Mouse (Mus musculus) thymus, adult 2 months (tissue): ENCODE results near the gene Rab30. TPM values are rescaled to one million over a fixed set of nuclear protein-coding genes. Genes with fewer than 3 reads are reported as not detected.

Source experiments
- DNase-seq: peaks from one replicate; pipeline ENCODE4 v3.0.0; 2021
- H3K27ac ChIP-seq: fragments of 200-500 bp; 2 replicates; pipeline ENCODE4 v1.5.1; 2012; ENCODE audit warnings: low read length, control low read depth; ENCODE audit not compliant: control insufficient read depth, insufficient read depth
- H3K27me3 ChIP-seq: fragments of 200-500 bp; 2 replicates; pipeline ENCODE4 v1.6.1; 2012; ENCODE audit warnings: mild to moderate bottlenecking, low read length, moderate library complexity, mixed read lengths; ENCODE audit not compliant: control insufficient read depth, insufficient read depth
- H3K36me3 ChIP-seq: fragments of 200-500 bp; 2 replicates; pipeline ENCODE4 v1.6.1; 2012; ENCODE audit warnings: mild to moderate bottlenecking, low read length, moderate library complexity; ENCODE audit not compliant: control insufficient read depth, insufficient read depth
- H3K4me1 ChIP-seq: fragments of 200-500 bp; replicated peaks from 2 replicates; pipeline ENCODE4 v1.6.1; 2012; ENCODE audit warnings: low read length; ENCODE audit not compliant: control insufficient read depth, insufficient read depth
- H3K4me3 ChIP-seq: fragments of 200-500 bp; 2 replicates; pipeline ENCODE4 v1.5.1; 2012; ENCODE audit warnings: mild to moderate bottlenecking, low read length, control low read depth, moderate library complexity; ENCODE audit not compliant: control insufficient read depth, insufficient read depth
- CTCF ChIP-seq: fragments of 200-500 bp; IDR thresholded peaks from 2 replicates; pipeline ENCODE4 v1.5.1; 2012; ENCODE audit warnings: mild to moderate bottlenecking, control low read depth, low read length, moderate library complexity, borderline replicate concordance; ENCODE audit not compliant: control insufficient read depth, poor library complexity, insufficient read depth; ENCODE audit errors: extremely low read depth
- POLR2A ChIP-seq: fragments of 200-500 bp; IDR thresholded peaks from 2 replicates; pipeline ENCODE4 v1.6.1; 2012; ENCODE audit warnings: mild to moderate bottlenecking, low read length, control low read depth, moderate library complexity; ENCODE audit not compliant: control insufficient read depth, poor library complexity, insufficient read depth; ENCODE audit errors: extremely low read depth
- WGBS: fragments of 180-500 bp; shearing (Covaris S2); methylation state at CpG from one replicate; pipeline ENCODE4 v1.1.7; 2018; 5-methylcytosine and 5-hydroxymethylcytosine counted together
- polyA plus RNA-seq: library from polyadenylated mRNA; depleted of rRNA; stranded (reverse); fragments of >200 nt; gene quantifications from 2 replicates; pipeline ENCODE4 v1.2.3, GENCODE M21; 2012

Rab30 gene
- polyA plus RNA-seq, 1 experiment: 1.1 TPM

- Histone ChIP-seq H3K4me1 (no peaks in the 10 kb centered on the region), H3K27ac (no peak overlapping the region), H3K4me3 (no peak overlapping the region), H3K27me3 (no peaks in the 10 kb centered on the region), H3K36me3 (no peaks in the 10 kb centered on the region)
- no peak for TF ChIP-seq CTCF
- DNase-seq: no peak
- 95% methylated on average over 9 of the region's 9 CpGs for WGBS
Measured at GRCm38 (mm10) chr7:92782511-92782910, 41.1 kb downstream of the Rab30 start.

- Histone ChIP-seq H3K4me3 (no peak overlapping the region), H3K27ac (no peak overlapping the region), H3K36me3 (no peaks in the 10 kb centered on the region), H3K27me3 (no peaks in the 10 kb centered on the region), H3K4me1 (no peaks in the 10 kb centered on the region)
- 83% methylated on average over 12 of the region's 12 CpGs for WGBS
- DNase-seq: no peak
- TF ChIP-seq CTCF: no peak
- TF ChIP-seq POLR2A: no peak
Measured at GRCm38 (mm10) chr7:92783166-92783806, 41.9 kb downstream of the Rab30 start.

- Histone ChIP-seq H3K4me1 (no peaks in the 10 kb centered on the region), H3K4me3 (no peak overlapping the region), H3K36me3 (no peaks in the 10 kb centered on the region), H3K27ac (no peak overlapping the region), H3K27me3 (no peaks in the 10 kb centered on the region)
- TF ChIP-seq CTCF (no peak), POLR2A (no peak)
- no peak for DNase-seq
- 91% methylated on average over 11 of the region's 11 CpGs for WGBS
Measured at GRCm38 (mm10) chr7:92783914-92784313, 42.5 kb downstream of the Rab30 start.

- Histone ChIP-seq H3K4me3 (no peak overlapping the region), H3K36me3 (no peaks in the 10 kb centered on the region), H3K4me1 (no peaks in the 10 kb centered on the region), H3K27ac (no peak overlapping the region), H3K27me3 (no peaks in the 10 kb centered on the region)
- TF ChIP-seq POLR2A (no peak), CTCF (no peak)
- DNase-seq: no peak
- WGBS: 90% methylated on average over 5 of the region's 5 CpGs
Measured at GRCm38 (mm10) chr7:92795749-92796148, 54.3 kb downstream of the Rab30 start.

GRCm38 (mm10) chr7:92796813-92797212 is 55.4 kb downstream of the Rab30 start:
- no peaks in the 10 kb centered on the region for H3K27me3 ChIP-seq
- no peaks in the 10 kb centered on the region for H3K36me3 ChIP-seq
- TF ChIP-seq POLR2A (no peak), CTCF (no peak)
- WGBS: 84% methylated on average over 8 of the region's 8 CpGs
- no peak overlapping the region for H3K4me3 ChIP-seq
- no peak for DNase-seq
- no peak overlapping the region for H3K27ac ChIP-seq
- H3K4me1 ChIP-seq: no peaks in the 10 kb centered on the region

GRCm38 (mm10) chr7:92799665-92800595 is 58.5 kb downstream of the Rab30 start:
- Histone ChIP-seq H3K27me3 (no peaks in the 10 kb centered on the region), H3K4me3 (no peak overlapping the region), H3K27ac (no peak overlapping the region), H3K36me3 (no peaks in the 10 kb centered on the region), H3K4me1 (no peaks in the 10 kb centered on the region)
- 89% methylated on average over 10 of the region's 10 CpGs for WGBS
- DNase-seq: no peak
- TF ChIP-seq POLR2A: no peak
- no peak for TF ChIP-seq CTCF

- Histone ChIP-seq H3K27me3 (no peaks in the 10 kb centered on the region), H3K4me3 (no peak overlapping the region), H3K36me3 (no peaks in the 10 kb centered on the region), H3K27ac (no peak overlapping the region), H3K4me1 (no peaks in the 10 kb centered on the region)
- DNase-seq: no peak
- WGBS: 91% methylated on average over 4 of the region's 4 CpGs
- TF ChIP-seq CTCF (no peak), POLR2A (no peak)
Measured at GRCm38 (mm10) chr7:92802158-92802557, 60.8 kb downstream of the Rab30 start.
